Mouse (Mus musculus): ENCODE data around the gene Tec. TPM values are rescaled to one million over a fixed set of nuclear protein-coding genes. Genes with fewer than 3 reads are reported as not detected.
A peak's percentile ranks its signal among the peaks of the same experiment; 100 is the strongest.
"Not testable (repeated sequence)": the region's sequence is repeated elsewhere in the genome, so short reads cannot be mapped to it uniquely, and the experiment has no call there.

Gene Tec
- total and polyA plus RNA-seq, 2 experiments from 2014 or later = 2.3 to 3.9 TPM

DNA sequence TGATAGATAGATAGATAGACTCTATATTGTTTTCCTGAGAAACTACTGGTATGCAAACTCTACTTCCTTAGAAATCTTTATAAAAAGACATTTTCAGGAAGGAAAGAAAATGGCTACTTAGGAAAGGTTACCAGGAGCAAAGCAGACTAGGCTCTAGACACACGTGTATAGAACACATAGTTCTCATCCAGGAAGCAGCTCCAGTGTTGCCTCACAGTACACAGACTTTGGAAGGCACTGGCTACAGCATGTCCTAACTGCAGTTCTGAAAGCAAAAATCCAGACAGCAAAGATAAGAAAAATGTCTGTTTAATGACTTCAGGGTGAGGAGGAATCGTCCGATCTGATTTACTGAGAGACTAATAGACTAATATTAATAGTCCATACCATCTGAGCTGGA is 41.8 kb downstream of the Tec start:
- Histone ChIP-seq H3K9ac (replicated peaks; ENCODE audit: low read length, poor library complexity, severe bottlenecking) (no peak overlapping the region), H3K4me2 (ENCODE audit: low read depth, low read length, poor library complexity, severe bottlenecking) (no peak overlapping the region), H3K27me3 (ENCODE audit: insufficient read depth, low read length) (no peaks in the 10 kb centered on the region), H3K9me3 (ENCODE audit: low read length) (no peaks in the 10 kb centered on the region), H3K4me3 (ENCODE audit: low read depth, low read length) (no peak overlapping the region), H3K4me1 (ENCODE audit: insufficient read depth, low read length) (no peaks in the 10 kb centered on the region), H3K36me3 (ENCODE audit: insufficient read depth, low read length) (no peaks in the 10 kb centered on the region), H3K27ac (ENCODE audit: low read depth, low read length) (no peak overlapping the region)
- TF ChIP-seq CTCF (IDR thresholded peaks at IDR 0.05) = no peak
- 87% methylated on average over 3 of the region's 3 CpGs for WGBS
- ATAC-seq (ENCODE audit: low FRiP score) (no peak), DNase-seq (ENCODE audit: low spot score) (no peak)

DNA sequence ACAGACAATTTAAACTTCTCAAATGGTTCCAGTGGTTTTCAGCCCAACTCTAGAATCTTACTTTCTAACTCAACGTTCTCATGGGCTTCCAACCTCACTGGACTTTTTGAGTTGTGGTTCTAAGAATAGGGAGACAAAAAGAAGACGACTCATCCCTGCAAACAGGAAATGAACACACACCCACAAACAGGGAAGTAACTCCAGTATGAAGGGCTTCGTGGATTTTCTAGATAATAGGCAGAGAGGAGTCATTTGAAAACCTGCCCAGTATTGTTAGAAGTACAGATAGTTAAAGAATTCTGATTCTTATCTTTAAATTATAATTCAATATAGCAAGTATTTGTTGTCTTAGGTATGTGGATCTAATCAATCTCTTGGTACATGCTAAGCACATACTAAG is 47.6 kb downstream of the Tec start:
- Histone ChIP-seq H3K9me3 (ENCODE audit: low read length) (no peaks in the 10 kb centered on the region), H3K4me3 (ENCODE audit: low read depth, low read length) (no peak overlapping the region), H3K36me3 (ENCODE audit: insufficient read depth, low read length) (no peaks in the 10 kb centered on the region), H3K27me3 (ENCODE audit: insufficient read depth, low read length) (no peaks in the 10 kb centered on the region), H3K27ac (ENCODE audit: low read depth, low read length) (no peak overlapping the region), H3K4me1 (ENCODE audit: insufficient read depth, low read length) (no peaks in the 10 kb centered on the region), H3K9ac (replicated peaks; ENCODE audit: low read length, poor library complexity, severe bottlenecking) (no peak overlapping the region), H3K4me2 (ENCODE audit: low read depth, low read length, poor library complexity, severe bottlenecking) (no peak overlapping the region)
- DNase-seq (ENCODE audit: low spot score) = no peak
- 71% methylated on average over 3 of the region's 3 CpGs for WGBS
- TF ChIP-seq CTCF (IDR thresholded peaks at IDR 0.05) = no peak
- no peak for ATAC-seq (ENCODE audit: low FRiP score)

DNA sequence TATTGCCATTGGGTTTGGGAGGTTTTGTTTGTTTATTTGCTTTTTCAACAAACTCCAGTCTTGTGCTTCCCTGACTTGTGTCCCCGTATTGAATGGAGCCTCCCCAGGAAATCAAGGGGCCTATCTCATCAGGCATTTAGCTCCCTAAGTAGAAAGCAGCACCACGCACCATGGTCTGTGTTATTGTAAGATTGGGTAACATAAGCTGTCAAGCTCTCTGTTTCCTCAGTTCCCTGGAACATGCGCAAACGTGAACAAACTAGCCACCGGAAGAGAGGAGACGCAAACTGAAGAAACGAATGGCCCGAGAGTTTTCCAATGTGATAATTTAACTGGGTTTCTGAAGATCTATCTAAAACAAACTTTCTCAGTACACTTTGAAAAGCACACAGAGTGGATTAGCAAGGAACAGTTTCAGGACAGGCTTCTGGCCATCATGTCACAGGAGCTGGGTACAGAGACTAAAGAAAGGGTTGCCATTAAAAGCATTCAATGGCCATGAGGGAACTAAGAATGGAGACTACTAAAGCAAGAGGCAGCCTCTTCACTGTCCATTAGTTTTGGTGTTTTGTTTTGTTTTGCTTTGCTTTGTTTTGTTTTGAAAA is 48.1 kb downstream of the Tec start:
- H3K4me2 ChIP-seq (ENCODE audit: low read depth, low read length, poor library complexity, severe bottlenecking) = no peak overlapping the region
- ATAC-seq (ENCODE audit: low FRiP score) = no peak
- no peak for TF ChIP-seq CTCF (IDR thresholded peaks at IDR 0.05)
- H3K4me1 ChIP-seq (ENCODE audit: insufficient read depth, low read length) = no peaks in the 10 kb centered on the region
- no peak overlapping the region for H3K27ac ChIP-seq (ENCODE audit: low read depth, low read length)
- no peaks in the 10 kb centered on the region for H3K9me3 ChIP-seq (ENCODE audit: low read length)
- no peaks in the 10 kb centered on the region for H3K27me3 ChIP-seq (ENCODE audit: insufficient read depth, low read length)
- no peaks in the 10 kb centered on the region for H3K36me3 ChIP-seq (ENCODE audit: insufficient read depth, low read length)
- H3K9ac ChIP-seq (replicated peaks; ENCODE audit: low read length, poor library complexity, severe bottlenecking) = no peak overlapping the region
- DNase-seq (ENCODE audit: low spot score) = no peak
- no peak overlapping the region for H3K4me3 ChIP-seq (ENCODE audit: low read depth, low read length)
- WGBS = 87% methylated on average over 8 of the region's 8 CpGs

DNA sequence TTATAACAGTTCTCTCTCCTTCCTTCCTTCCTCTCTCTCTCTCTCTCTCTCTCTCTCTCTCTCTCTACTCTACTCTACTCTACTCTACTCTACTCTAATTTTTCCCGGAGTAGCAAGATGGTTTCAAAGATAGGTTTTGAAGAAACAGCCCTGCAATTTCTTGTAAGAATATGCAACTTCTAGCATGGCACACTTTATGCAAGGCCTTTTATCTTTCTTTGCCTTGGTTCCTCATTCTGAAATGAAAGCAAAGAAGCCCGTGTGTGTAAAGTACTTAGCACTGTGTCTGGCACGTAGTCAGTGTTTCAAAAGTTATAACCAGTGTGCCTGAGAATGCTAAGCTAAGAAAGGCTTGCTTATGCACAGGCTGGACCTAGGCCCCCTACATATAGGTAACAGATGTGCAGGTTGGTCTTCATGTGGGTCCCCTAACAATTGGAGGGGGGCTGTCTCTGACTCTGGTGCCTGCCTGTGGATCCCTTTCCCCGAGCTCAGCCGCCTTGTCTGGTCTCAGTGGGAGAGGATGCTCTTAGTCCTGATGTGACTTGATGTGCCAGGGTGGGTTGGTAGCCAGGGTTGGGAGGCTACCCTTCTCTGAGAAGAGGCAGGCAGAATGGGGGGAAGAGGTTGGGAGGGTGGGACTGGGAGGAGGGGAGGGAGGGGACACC is 49.6 kb downstream of the Tec start:
- H3K4me3 ChIP-seq (ENCODE audit: low read depth, low read length) = no peak overlapping the region
- no peak for TF ChIP-seq CTCF (IDR thresholded peaks at IDR 0.05)
- H3K27ac ChIP-seq (ENCODE audit: low read depth, low read length) = no peak overlapping the region
- no peaks in the 10 kb centered on the region for H3K4me1 ChIP-seq (ENCODE audit: insufficient read depth, low read length)
- H3K36me3 ChIP-seq (ENCODE audit: insufficient read depth, low read length) = no peaks in the 10 kb centered on the region
- 83% methylated on average over 5 of the region's 5 CpGs for WGBS
- no peak overlapping the region for H3K9ac ChIP-seq (replicated peaks; ENCODE audit: low read length, poor library complexity, severe bottlenecking)
- H3K9me3 ChIP-seq (ENCODE audit: low read length) = no peaks in the 10 kb centered on the region
- no peak for DNase-seq (ENCODE audit: low spot score)
- H3K27me3 ChIP-seq (ENCODE audit: insufficient read depth, low read length) = no peaks in the 10 kb centered on the region
- no peak for ATAC-seq (ENCODE audit: low FRiP score)
- H3K4me2 ChIP-seq (ENCODE audit: low read depth, low read length, poor library complexity, severe bottlenecking) = no peak overlapping the region

DNA sequence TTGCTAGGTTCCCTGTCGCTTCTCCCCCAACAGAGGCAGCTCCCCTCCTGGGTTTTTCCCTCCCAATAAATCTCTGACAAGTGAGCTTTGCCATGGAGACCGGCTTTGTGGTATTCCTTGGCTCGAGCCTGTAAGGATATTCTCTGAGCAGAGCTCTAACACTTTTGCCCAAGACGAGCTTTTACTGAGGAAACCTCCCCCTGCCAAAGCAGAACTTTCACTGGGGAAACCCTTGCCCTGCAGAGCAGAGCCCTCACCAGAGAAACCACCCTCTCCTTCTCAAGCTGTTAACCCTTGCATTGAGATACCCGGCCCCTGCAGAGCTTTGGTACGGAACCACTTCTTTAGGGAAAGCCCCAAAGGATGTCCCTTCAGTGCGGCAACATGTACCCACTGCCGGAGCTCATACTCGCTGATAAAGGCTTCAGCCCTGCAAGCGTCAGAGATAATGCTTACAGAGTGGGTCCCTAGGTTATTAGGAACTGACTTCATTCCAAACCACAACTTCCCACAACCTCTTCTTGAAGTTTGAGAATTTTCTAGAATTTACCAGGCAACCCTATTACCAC is 50.7 kb downstream of the Tec start:
- Histone ChIP-seq H3K27me3 (ENCODE audit: insufficient read depth, low read length) (no peaks in the 10 kb centered on the region), H3K4me1 (ENCODE audit: insufficient read depth, low read length) (no peaks in the 10 kb centered on the region), H3K36me3 (ENCODE audit: insufficient read depth, low read length) (no peaks in the 10 kb centered on the region), H3K4me2 (ENCODE audit: low read depth, low read length, poor library complexity, severe bottlenecking) (peak overlapping the region; percentile 26; the same call in 1 of the 2 replicates), H3K27ac (ENCODE audit: low read depth, low read length) (0 out of 2 replicates have a peak overlapping the region, but pooled peaks have one; percentile 12), H3K4me3 (ENCODE audit: low read depth, low read length) (no peak overlapping the region), H3K9ac (replicated peaks; ENCODE audit: low read length, poor library complexity, severe bottlenecking) (0 out of 2 replicates have a peak overlapping the region, but pooled peaks have one; percentile 8), H3K9me3 (ENCODE audit: low read length) (no peaks in the 10 kb centered on the region)
- no peak for TF ChIP-seq CTCF (IDR thresholded peaks at IDR 0.05)
- ATAC-seq (ENCODE audit: low FRiP score) (no peak), DNase-seq (ENCODE audit: low spot score) (peak; percentile 77)
- 27% methylated on average over 10 of the region's 10 CpGs for WGBS

DNA sequence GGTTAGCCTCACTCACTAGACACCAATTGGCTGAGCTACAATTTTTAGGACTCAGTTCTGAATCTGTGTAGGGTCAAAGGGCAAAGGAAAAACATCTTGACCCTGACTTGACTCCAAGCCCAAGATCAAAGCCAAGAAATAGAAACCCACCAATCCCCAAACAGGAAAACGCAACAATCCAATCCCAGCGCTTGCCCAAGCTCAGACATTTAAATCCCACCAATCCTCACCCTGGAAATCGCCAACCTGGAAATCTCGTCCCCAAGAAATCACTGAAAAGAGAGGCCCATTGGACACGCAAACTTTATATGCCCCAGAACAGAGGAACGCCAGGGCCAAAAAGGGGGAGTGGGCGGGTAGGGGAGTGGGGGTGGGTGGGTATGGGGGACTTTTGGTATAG is 51.3 kb downstream of the Tec start:
- H3K36me3 ChIP-seq (ENCODE audit: insufficient read depth, low read length); H3K27ac ChIP-seq (ENCODE audit: low read depth, low read length); H3K4me1 ChIP-seq (ENCODE audit: insufficient read depth, low read length); ATAC-seq (ENCODE audit: low FRiP score); H3K9me3 ChIP-seq (ENCODE audit: low read length); H3K4me3 ChIP-seq (ENCODE audit: low read depth, low read length); H3K4me2 ChIP-seq (ENCODE audit: low read depth, low read length, poor library complexity, severe bottlenecking); H3K9ac ChIP-seq (replicated peaks; ENCODE audit: low read length, poor library complexity, severe bottlenecking); H3K27me3 ChIP-seq (ENCODE audit: insufficient read depth, low read length): not testable (repeated sequence)
- peak; percentile 22 for DNase-seq (ENCODE audit: low spot score)
- 59% methylated on average over 4 of the region's 7 CpGs for WGBS

Data from midbrain, postnatal 0 days (tissue).